Mouse (Mus musculus): ENCODE measurements around the gene Fbxl3. TPM values are rescaled to one million over a fixed set of nuclear protein-coding genes. Genes with fewer than 3 reads are reported as not detected.

Gene Fbxl3
- total RNA-seq, 2 experiments from 2014 or later, result 22.4 to 31.8 TPM

- peak; percentile 93 for ATAC-seq (replicated peaks; ENCODE audit: low FRiP score, low TSS enrichment, poor library complexity, severe bottlenecking)
Observed at GRCm38 (mm10) chr14:103051159-103051769, 48.1 kb downstream of the Fbxl3 start.

GRCm38 (mm10) chr14:103048292-103049086 lies 50.9 kb downstream of the Fbxl3 start:
- ATAC-seq (replicated peaks; ENCODE audit: low FRiP score, low TSS enrichment, poor library complexity, severe bottlenecking), result peak; percentile 90

- ATAC-seq (replicated peaks; ENCODE audit: low FRiP score, low TSS enrichment, poor library complexity, severe bottlenecking), result no peak
Observed at GRCm38 (mm10) chr14:103046677-103047076, 52.7 kb downstream of the Fbxl3 start, which contains the start of gene Acod1. Gene Acod1, plus strand, starts transcription at chr14:103046977.

GRCm38 (mm10) chr14:103037016-103037415 lies 62.4 kb downstream of the Fbxl3 start:
- no peak for ATAC-seq (replicated peaks; ENCODE audit: low FRiP score, low TSS enrichment, poor library complexity, severe bottlenecking)

- no peak for ATAC-seq (replicated peaks; ENCODE audit: low FRiP score, low TSS enrichment, poor library complexity, severe bottlenecking)
Observed at GRCm38 (mm10) chr14:103034076-103034475, 65.3 kb downstream of the Fbxl3 start.

- ATAC-seq (replicated peaks; ENCODE audit: low FRiP score, low TSS enrichment, poor library complexity, severe bottlenecking), result no peak
Observed at GRCm38 (mm10) chr14:103033271-103033823, 66.0 kb downstream of the Fbxl3 start.

Other genes starting within 250 kb of the Fbxl3 start
- gene Kctd12, start 116.9 kb downstream of the Fbxl3 start, total RNA-seq (2014; fragmentation: Nextera tagmentation), result 6.3 and 7.1 TPM in 2 replicates
- gene Kctd12, start 116.9 kb downstream of the Fbxl3 start, total RNA-seq (2017), result 13.8 and 19.0 TPM in 2 replicates
- gene Acod1, start 52.6 kb downstream of the Fbxl3 start, total RNA-seq (2014; fragmentation: Nextera tagmentation), result not detected in 2 replicates
- 0.33 and 0.50 TPM in 2 replicates for gene Acod1, start 52.6 kb downstream of the Fbxl3 start, total RNA-seq (2017)
- 9.3 and 15.8 TPM in 2 replicates for gene Cln5, start 29.4 kb downstream of the Fbxl3 start, total RNA-seq (2014; fragmentation: Nextera tagmentation)
- gene Cln5, start 29.4 kb downstream of the Fbxl3 start, total RNA-seq (2017), result 15.6 and 19.8 TPM in 2 replicates
- gene Mycbp2, start 247.2 kb upstream of the Fbxl3 start, total RNA-seq (2014; fragmentation: Nextera tagmentation), result 44.5 and 50.3 TPM in 2 replicates
- gene Mycbp2, start 247.2 kb upstream of the Fbxl3 start, total RNA-seq (2017), result 37.9 and 48.3 TPM in 2 replicates